Mouse (Mus musculus) gastrocnemius, postnatal 36 days (tissue): Measurements from ENCODE around the gene Plxnd1. TPM values are rescaled to one million over a fixed set of nuclear protein-coding genes. Genes with fewer than 3 reads are reported as not detected.

Source experiments
- DNase-seq, 2 experiments: peaks; one replicate each; pipeline ENCODE4 v3.0.0; 2022
- intact Hi-C: fragments of 180-260 bp; cut with DNase I; formaldehyde crosslinking; loops from one replicate; pipeline ENCODE4 v1.15.1; 2025
- long read RNA-seq, 2 experiments: library from polyadenylated mRNA; stranded (forward); transcript quantifications; one replicate each; pipeline ENCODE4 v2.0.0; 2021
- total RNA-seq, 2 experiments: library from RNA; stranded (reverse); gene quantifications; 2 replicates each; pipeline ENCODE4 v1.2.3; 2021

The Plxnd1 gene
- 10 to 100 TPM; 19.0 to 21.8 TPM for total RNA-seq
- long read RNA-seq, experiment 1, full-length matches to known transcripts, result 1 of 6 reads
- long read RNA-seq, experiment 1, partial matches to known transcripts, result 2 of 6 reads
- long read RNA-seq, experiment 1, other reads (novel, unspliced or antisense), result 3 of 6 reads
- long read RNA-seq, experiment 2, partial matches to known transcripts, result 3 of 9 reads
- long read RNA-seq, experiment 2, other reads (novel, unspliced or antisense), result 6 of 9 reads

DNA sequence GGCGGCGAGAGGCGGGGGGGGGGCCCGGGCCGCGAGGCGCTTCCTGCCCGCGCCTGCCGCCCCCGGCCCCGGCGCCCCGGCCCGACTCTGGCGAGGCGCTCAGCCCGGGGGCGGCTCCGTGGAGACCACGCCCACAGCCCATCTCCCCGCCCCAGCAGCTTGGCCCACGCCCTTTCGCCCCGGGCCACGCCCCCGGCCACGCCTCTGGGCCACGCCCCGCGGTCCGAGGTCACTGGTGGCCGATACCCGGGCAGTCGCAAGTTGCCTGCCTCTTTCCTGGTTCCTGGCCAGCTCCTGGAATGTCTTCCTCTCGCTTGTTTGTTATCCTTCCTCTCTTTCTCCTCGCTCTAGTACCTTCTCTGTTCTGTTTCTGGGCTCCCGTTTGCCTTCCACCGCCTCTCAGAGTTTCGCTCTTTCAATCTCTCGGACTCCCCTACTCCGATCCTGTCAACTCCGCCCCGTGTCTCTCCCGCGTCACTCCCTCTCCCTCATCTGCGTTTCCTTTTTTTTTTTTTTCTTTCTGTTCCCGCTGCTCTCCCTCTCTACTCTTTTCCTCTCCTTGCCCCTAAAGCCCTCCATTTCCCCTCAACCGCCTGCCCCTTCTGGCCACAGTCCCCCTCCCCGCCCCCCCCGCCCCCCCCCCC lies at the start of gene Plxnd1:
TSS of gene Plxnd1 (minus strand) at position 129 of the 644 bp plus-strand sequence.
- DNase-seq, result peak; percentile 93 to 97
- intact Hi-C loops, result loop anchor here (5.0 kb wide), 1 partner anchor 38 kb away; no protein-coding TSS in a partner anchor

- intact Hi-C loops, result no loop called here
These were observed 49.2 kb upstream of the Plxnd1 start for GRCm38 (mm10) chr6:116044039-116044438.

DNA sequence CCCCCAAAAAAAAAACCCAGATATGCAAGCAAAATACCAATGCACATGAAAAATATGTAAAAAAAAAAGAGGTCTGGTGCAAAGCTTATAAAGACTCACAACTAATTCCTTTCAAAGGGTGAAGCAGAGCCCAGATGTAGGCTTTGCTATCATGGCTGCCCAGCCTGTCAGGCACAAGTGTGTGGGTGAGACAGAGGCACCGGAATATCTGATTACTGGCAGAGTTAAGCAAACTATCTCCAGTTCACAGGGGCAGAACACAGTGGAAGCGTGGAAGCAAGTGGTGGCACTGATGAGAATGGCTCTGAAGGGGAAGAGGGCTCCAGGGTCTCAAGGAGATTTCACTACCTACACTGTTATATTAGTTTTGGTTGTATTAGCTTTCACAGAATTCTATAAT lies 43.4 kb upstream of the Plxnd1 start:
- DNase-seq, result no peak
- intact Hi-C loops, result loop anchor here (5.0 kb wide), 1 partner anchor 34 kb away; no protein-coding TSS in a partner anchor

More at GRCm38 (mm10) chr6:116044039-116044438, 49.2 kb upstream of the Plxnd1 start:
- no peak for DNase-seq

- intact Hi-C loops, result loop anchor here (5.0 kb wide), 1 partner anchor 35 kb away; no protein-coding TSS in a partner anchor
- DNase-seq, result no peak
These were observed 42.6 kb upstream of the Plxnd1 start for GRCm38 (mm10) chr6:116037281-116037831.

DNA sequence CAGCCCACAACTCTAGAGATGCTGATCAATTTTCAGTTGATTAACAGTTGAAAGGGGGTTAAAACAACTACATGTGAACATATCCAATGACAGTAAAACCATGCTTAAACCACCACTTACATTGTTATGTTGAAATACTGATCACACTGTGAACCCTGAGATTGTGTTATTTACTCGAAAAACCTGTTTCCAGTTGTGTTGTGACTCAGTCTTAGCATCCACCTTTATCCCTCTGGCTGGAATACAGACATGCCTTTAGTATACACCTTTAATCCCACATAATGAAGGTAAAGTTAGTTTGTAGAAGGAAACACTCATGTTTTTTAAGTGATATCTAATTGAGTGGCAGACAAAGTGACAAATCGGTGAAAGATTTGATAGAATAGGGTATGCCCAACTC lies 41.8 kb upstream of the Plxnd1 start:
- no peak for DNase-seq
- intact Hi-C loops, result loop anchor here (5.0 kb wide), 1 partner anchor 36 kb away; no protein-coding TSS in a partner anchor

DNA sequence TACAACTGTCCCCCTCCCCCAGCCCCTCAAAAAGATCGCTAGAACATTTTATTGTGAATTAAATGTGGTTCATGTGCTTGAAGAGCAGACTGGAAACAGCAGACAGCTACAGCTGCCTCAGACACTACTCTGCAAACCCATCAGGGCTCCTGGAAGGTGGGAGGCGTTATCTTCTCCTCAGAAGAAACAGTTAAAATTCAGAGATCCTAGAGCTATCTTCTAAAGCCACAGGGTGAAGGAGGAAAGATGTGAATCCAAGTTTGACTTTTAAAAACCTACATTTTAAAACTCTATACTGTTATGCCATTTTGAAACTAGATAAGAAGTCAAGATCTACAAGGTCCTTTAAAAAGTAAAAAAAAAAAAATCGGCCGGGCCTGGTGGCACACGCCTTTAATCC lies 36.2 kb upstream of the Plxnd1 start:
- intact Hi-C loops, result no loop called here

DNA sequence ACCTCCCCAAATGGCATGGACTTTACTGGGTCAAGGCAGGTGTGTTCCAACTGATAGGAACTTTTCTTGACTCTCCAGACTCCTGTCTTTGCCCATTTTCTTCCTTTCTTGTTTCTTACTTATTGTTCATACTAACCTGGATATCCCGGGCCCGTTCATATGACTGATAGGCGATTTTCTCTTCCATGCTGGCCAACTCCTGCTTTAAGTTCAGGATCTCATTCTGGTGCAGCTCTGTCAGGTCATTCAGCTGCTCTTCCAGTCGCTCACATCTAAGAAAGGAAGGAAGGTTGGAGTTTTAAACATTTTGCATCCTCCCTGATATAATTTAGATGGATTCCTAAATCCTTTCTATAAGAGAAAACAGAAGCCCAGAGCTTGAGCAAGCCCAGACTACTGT lies 29.9 kb upstream of the Plxnd1 start:
- no peak for DNase-seq
- intact Hi-C loops, result no loop called here

More for the DNA sequence above, 36.2 kb upstream of the Plxnd1 start:
- no peak for DNase-seq

DNA sequence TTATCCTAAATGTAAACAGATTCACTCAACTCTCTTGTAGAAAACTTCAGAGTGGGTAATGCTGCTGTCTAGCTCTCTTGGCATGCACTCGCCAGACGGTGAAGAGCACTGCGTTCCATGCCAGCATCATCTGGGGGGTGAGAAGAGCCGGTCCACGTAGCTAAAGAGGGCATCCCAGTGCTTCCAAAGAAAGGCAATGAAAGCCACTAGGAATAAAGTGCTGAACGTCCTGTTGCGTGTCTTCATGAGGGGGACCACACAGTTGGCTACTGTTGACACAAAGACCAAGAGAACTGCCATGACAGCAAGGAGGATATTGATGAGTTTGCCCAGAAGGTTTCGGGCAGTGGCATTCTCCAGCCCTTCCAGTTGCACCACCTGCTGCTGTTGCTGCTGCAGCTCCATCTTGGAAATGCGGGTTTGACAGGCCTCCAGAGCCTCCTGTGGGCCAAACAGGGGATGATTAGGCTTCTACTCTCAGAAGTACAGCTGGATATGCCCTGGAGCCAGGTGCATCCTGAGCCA lies 27.2 kb upstream of the Plxnd1 start:
- intact Hi-C loops, result no loop called here
- DNase-seq, result no peak

DNA sequence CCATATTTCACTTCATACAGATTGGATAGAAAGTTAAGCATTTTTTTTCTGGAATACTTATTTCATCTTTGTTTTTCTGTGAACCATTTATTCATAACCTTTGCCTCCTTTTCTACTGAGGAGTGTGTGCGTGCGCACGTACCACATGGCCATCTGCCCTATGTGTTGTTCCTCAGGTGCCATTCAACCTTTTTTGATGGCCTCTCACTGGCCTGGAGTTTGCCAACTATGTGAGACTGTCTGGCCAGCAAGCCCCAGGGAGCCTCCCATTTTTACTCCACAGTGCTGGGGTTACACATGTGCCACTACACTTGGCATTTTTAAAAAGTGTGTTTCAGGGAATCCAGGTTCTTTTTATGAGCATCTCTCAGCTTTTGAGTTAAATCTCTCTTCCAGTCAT lies 21.1 kb upstream of the Plxnd1 start:
- intact Hi-C loops, result no loop called here
- DNase-seq, result no peak

DNA sequence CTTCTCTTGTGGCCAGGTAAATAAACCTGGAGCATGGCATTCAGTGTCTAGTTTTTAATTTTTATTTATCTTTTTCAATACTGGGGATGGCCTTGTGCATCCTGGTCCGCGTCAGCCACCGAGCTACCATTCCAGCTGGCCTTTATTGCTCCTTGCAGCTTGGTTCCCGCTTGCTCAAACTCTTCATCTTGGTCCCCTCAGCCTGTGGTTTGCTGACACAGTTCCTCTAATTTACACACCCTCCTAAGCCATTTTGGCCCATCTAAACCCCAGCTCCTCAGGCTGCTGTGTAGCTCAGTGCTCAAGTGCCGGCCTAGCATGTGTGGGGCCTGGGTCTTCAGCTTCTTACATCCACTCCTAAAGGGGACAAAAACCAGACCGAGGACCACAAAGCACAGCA lies 19.3 kb upstream of the Plxnd1 start:
- no peak for DNase-seq
- intact Hi-C loops, result no loop called here

- intact Hi-C loops, result no loop called here
- DNase-seq, result no peak
These were observed 18.9 kb upstream of the Plxnd1 start for GRCm38 (mm10) chr6:116013687-116014086.

- intact Hi-C loops, result loop anchor here (2.0 kb wide), 1 partner anchor 118 kb away; no protein-coding TSS in a partner anchor
These were observed 15.7 kb upstream of the Plxnd1 start for GRCm38 (mm10) chr6:116010541-116010940.

DNA sequence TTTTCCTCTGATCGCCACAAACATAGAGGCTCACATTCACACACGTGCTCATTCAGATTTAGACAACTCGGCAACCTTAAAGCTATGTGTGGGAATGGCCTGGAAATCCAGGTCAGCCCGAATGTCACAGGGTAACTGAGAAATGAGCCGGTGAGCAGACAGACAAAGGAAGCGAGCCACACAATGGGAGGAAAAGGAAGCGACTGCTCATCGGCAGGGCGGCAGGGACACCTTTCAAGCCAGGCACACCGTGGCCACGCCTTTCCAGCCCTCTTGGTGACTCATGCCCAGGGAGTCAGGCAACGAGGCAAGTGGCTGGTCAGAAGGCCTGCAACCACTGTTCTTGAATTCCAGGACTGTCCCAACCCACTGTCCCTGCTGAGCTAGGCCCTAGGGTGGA lies 14.6 kb upstream of the Plxnd1 start:
- intact Hi-C loops, result loop anchor here (5.0 kb wide), 1 partner anchor 162 kb away; no protein-coding TSS in a partner anchor

More at GRCm38 (mm10) chr6:116010541-116010940, 15.7 kb upstream of the Plxnd1 start:
- peak; percentile 61 to 92 for DNase-seq

DNA sequence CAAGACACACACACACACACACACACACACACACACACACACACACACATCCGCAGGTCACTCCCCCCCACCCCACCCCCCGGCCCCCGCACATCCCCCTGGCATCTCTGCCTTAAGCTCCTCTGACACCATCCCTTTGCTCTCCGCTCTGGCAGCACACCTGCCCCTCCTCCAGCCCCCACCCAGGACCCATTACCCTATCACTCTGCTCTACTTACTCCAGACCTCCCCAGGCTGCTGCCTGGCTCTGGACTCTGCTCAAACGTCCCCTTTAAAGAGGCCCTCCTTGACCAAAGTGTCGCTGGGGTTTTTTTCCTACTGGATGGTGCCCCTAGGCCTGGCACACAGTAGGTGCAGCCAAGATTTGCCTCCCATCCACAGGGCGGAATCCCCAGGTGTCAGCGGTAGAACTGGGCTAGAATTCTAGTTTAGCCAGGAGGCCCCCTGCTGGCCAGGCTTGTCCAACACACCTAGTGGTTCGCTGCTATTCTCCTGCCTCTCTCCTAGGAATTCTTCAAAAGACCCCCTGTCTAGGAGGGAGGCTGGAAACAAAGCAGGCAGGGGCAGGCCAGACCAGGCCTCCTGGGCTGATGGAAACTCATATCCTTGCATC lies 12.9 kb upstream of the Plxnd1 start:
- intact Hi-C loops, result loop anchor here (5.0 kb wide), 1 partner anchor 160 kb away; no protein-coding TSS in a partner anchor
- DNase-seq, result peak in 1 of 2 experiments; percentile 66

More for the DNA sequence above, 14.6 kb upstream of the Plxnd1 start:
- no peak for DNase-seq

DNA sequence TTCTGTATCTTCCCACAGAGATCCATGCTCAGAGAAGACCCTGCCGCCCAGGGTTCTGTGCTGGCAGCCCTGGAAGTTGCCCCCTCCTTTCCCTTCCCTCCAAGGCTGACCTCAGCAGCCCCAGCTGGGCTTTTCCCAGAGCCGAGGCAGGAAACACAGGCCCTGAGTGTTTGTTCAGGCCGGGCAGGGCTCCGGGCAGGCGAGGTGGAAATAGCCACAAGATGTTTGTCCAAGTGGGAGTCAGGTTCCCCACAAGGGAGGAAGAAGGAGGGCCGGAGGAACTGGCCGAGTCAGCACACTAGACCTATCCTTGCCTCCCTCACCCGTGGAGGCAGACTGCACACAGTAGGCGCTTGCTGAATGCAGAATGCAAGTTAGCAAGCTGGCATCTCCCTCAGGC lies 11.9 kb upstream of the Plxnd1 start:
- intact Hi-C loops, result loop anchor here (1.0 to 5.0 kb wide), 2 partner anchors 105 to 159 kb away; no protein-coding TSS in a partner anchor
- peak; percentile 73 to 74 for DNase-seq

DNA sequence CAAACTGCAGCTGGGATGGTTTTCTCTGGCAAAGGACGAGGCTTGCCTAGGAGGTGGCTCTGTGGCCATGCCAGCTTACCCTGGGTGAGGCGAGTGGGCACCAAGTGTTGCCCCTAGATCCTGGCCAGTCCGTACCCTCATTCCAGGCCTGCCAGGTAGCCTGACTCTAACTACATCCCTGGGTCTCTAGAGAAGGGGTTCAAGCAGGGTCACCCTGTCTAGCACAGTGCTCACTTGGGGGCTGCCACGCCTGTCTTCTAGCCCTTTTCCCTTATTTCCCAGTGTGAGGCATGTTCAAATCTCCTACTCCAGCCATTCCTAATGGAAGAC lies 11.1 kb upstream of the Plxnd1 start:
- DNase-seq, result peak in 1 of 2 experiments; percentile 33
- intact Hi-C loops, result loop anchor here (1.0 to 5.0 kb wide), 2 partner anchors 105 to 159 kb away; no protein-coding TSS in a partner anchor

GRCm38 (mm10) chr6:116005275-116005958 lies 10.6 kb upstream of the Plxnd1 start:
- DNase-seq, result no peak
- intact Hi-C loops, result loop anchor here (5.0 kb wide), 1 partner anchor 158 kb away; no protein-coding TSS in a partner anchor

DNA sequence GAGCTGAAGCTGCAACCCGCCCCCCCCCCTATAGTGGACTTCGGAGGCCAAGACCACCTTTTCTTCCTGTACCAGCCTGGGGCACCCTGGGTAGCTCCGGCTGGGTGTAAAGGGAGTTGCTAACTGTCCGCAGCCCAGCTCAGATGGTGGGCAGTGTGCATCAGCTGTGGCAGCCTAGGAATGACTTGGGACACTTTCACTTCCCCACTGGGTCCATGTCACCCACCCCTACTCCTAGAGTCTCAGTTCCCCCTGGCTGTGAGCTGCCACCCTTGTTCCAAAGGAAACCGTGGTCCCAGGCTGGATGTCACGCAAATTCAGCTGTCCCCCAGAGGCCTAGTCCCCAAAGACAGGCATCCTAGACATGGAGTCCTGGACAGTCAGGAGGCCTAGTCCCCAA lies 9.9 kb upstream of the Plxnd1 start:
- intact Hi-C loops, result loop anchor here (5.0 kb wide), 1 partner anchor 157 kb away; no protein-coding TSS in a partner anchor
- DNase-seq, result no peak

GRCm38 (mm10) chr6:116004069-116004468 lies 9.3 kb upstream of the Plxnd1 start:
- no peak for DNase-seq
- intact Hi-C loops, result no loop called here

DNA sequence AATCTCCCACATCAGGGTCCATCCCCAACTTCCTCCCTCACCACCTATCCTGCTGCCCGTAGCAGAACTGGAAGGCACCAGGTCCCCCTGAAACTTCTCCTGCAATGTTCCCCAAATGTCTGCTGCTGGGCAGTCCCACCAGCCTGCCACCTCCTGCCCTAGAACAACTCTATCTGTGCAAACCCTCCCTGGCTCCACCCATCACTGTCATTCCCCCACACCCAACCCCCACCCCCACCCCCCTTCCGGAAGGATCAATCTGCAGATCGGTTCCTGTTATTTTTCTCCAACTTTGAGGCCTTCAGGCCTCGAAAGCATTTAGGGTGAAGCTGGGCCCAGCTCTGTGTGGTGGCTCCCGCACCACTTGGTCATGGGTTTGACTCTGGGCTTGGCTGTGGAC lies 8.7 kb upstream of the Plxnd1 start:
- intact Hi-C loops, result no loop called here
- DNase-seq, result no peak
